Mouse (Mus musculus): ENCODE data around the gene Kif26b. TPM values are rescaled to one million over a fixed set of nuclear protein-coding genes. Genes with fewer than 3 reads are reported as not detected.
A peak's percentile ranks its signal among the peaks of the same experiment; 100 is the strongest.

Gene Kif26b
- polyA plus RNA-seq, 1 experiment from 2014 or later = 5.1 TPM

DNA sequence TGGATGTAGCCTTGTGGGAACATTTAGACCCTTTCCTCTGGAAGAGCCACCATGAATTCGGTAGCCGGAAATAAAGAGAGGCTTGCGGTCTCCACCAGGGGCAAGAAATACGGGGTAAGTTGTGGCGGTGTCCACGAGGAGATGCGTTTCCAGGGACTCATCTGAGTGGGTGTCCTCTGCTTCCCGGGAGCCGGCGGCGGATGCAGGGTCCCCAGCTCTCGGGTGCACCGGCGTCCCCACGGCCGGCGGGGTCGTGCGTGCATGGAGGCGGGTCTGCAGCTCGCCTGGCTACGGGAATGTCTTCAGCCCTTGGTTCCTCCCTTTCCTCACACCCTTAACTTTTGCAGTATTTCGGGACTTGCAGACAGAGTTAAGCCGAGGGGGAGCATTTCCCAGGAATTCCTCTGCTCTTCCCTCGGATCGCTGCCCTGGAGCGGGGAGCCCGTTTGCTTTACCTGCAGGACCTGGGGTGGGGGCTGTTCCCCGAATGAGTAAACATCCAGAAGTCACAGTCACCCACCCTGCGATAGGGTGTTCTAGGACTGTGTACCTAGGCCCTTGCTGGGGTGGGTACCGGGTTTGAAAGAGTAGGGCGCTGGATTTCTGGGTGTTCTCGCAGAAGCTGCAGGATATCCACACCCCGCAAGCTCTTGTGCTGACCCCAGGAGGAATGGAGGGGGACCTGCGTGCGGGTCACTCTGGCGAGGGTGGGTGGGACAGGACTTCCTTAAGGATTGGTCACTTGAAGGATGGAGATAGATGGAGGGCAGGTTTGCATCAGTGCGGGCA is 781 bp downstream of the Kif26b start:
- under 1% methylated on average over 38 of the region's 38 CpGs for WGBS
- Histone ChIP-seq H3K36me3 (ENCODE audit: control insufficient read depth, insufficient read depth) (no peaks in the 10 kb centered on the region), H3K27ac (ENCODE audit: low read length) (peak overlapping the region; percentile 88)

DNA sequence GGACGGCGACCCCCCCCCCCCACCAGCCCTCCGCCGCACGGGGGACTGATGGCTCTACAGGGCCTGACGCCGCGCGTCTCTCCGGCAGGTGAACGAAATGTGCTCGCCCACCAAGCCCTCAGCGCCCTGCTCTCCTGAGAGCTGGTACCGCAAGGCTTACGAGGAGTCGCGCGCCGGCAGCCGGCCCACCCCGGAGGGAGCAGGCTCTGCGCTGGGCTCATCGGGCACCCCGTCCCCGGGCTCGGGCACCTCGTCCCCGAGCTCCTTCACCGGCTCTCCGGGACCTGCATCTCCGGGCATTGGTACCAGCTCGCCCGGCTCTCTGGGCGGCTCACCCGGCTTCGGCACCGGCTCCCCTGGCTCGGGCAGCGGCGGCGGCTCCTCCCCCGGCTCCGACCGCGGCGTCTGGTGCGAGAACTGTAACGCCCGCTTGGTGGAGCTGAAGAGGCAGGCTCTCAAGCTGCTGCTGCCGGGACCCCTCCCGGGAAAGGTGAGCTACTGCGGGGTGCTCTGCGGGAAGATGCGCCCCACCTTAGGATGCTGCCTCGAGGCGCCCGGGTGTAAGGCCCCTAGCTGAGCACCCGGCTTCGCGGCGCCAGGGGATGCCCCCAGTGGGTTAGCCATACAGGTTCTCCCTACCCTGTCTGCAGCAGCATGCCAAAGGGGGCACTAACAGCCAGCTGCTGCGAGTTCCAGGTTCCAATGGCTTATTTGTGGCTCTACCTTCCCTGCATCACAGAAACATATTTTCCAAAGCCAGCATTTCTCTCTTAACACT is 1.6 kb downstream of the Kif26b start:
- Histone ChIP-seq H3K27me3 (ENCODE audit: control insufficient read depth, insufficient read depth, low read length) (no peaks in the 10 kb centered on the region), H3K4me3 (ENCODE audit: low read length) (peak overlapping the region; percentile 66), H3K27ac (ENCODE audit: low read length) (peak overlapping the region; percentile 15; the same call in 1 of the 2 replicates), H3K36me3 (ENCODE audit: control insufficient read depth, insufficient read depth) (no peaks in the 10 kb centered on the region), H3K4me1 (ENCODE audit: control insufficient read depth, insufficient read depth, low read length) (peaks cover 20% of the 10 kb centered on the region), H3K9ac (ENCODE audit: low read length) (peak overlapping the region; percentile 78), H3K4me2 (ENCODE audit: low read depth, low read length) (peak overlapping the region; percentile 96), H3K9me3 (replicated peaks; ENCODE audit: control insufficient read depth, low read length) (no peaks in the 10 kb centered on the region)
- under 1% methylated on average over 60 of the region's 62 CpGs for WGBS
- ATAC-seq (replicated peaks; ENCODE audit: extremely low read depth, insufficient read depth, low FRiP score) = 0 out of 2 replicates have a peak, but pooled peaks have one; percentile 21

More for the DNA sequence above, 781 bp downstream of the Kif26b start:
- Histone ChIP-seq H3K4me1 (ENCODE audit: control insufficient read depth, insufficient read depth, low read length) (peaks cover 20% of the 10 kb centered on the region), H3K4me3 (ENCODE audit: low read length) (peak overlapping the region; percentile 66), H3K4me2 (ENCODE audit: low read depth, low read length) (peak overlapping the region; percentile 96), H3K9ac (ENCODE audit: low read length) (peak overlapping the region; percentile 78), H3K27me3 (ENCODE audit: control insufficient read depth, insufficient read depth, low read length) (no peaks in the 10 kb centered on the region), H3K9me3 (replicated peaks; ENCODE audit: control insufficient read depth, low read length) (no peaks in the 10 kb centered on the region)
- ATAC-seq (replicated peaks; ENCODE audit: extremely low read depth, insufficient read depth, low FRiP score) = no peak

DNA sequence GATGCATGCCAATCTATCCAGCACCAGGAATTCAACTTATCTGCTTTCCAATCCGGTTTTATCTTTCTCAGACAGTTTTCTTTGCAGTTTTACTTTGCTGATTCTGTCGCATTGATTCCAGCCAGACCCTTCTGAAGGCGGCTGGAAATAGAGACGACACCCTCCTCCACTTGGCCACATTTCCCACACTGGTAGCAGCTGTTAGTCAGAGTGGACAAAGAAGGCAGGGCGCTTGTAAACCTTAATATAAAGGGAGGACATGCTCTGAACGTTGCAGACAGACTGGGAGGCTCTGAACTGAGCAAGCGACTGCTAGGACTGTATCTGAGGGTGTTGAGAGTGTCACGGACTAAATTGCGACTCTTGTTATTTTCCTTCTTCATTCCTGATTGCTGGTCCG is 11.3 kb downstream of the Kif26b start:
- Histone ChIP-seq H3K4me1 (ENCODE audit: control insufficient read depth, insufficient read depth, low read length) (peaks cover 3% of the 10 kb centered on the region), H3K9me3 (replicated peaks; ENCODE audit: control insufficient read depth, low read length) (no peaks in the 10 kb centered on the region), H3K4me2 (ENCODE audit: low read depth, low read length) (no peak overlapping the region), H3K9ac (ENCODE audit: low read length) (no peak overlapping the region), H3K27ac (ENCODE audit: low read length) (no peak overlapping the region), H3K36me3 (ENCODE audit: control insufficient read depth, insufficient read depth) (peaks cover 8% of the 10 kb centered on the region), H3K27me3 (ENCODE audit: control insufficient read depth, insufficient read depth, low read length) (no peaks in the 10 kb centered on the region), H3K4me3 (ENCODE audit: low read length) (no peak overlapping the region)
- no peak for ATAC-seq (replicated peaks; ENCODE audit: extremely low read depth, insufficient read depth, low FRiP score)
- 55% methylated on average over 10 of the region's 10 CpGs for WGBS

DNA sequence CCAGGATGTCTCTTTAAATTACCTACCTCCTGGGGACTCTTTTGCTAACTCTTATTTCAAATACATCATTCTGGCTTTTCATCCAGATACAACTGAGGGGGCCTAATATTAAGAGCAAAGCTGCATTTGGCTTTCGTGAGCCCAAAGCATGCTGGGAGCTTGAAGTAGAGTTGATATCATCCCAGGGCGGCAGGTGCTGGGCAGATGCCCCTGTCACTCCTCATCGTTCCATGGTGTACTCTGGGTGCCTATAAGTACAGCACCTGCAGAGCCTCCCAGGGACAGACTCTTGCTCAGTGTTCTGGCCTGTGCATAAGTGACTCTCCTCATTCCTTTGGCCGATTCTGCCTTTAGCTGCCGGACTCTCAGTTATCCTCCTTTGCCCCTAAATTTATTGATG is 13.5 kb downstream of the Kif26b start:
- no peak overlapping the region for H3K9ac ChIP-seq (ENCODE audit: low read length)
- no peak for ATAC-seq (replicated peaks; ENCODE audit: extremely low read depth, insufficient read depth, low FRiP score)
- 0 out of 2 replicates have a peak, but pooled peaks cover 1% of the 10 kb centered on the region for H3K9me3 ChIP-seq (replicated peaks; ENCODE audit: control insufficient read depth, low read length)
- H3K36me3 ChIP-seq (ENCODE audit: control insufficient read depth, insufficient read depth) = peaks cover 4% of the 10 kb centered on the region
- peaks cover 3% of the 10 kb centered on the region for H3K4me1 ChIP-seq (ENCODE audit: control insufficient read depth, insufficient read depth, low read length)
- H3K27ac ChIP-seq (ENCODE audit: low read length) = no peak overlapping the region
- H3K4me3 ChIP-seq (ENCODE audit: low read length) = no peak overlapping the region
- H3K27me3 ChIP-seq (ENCODE audit: control insufficient read depth, insufficient read depth, low read length) = no peaks in the 10 kb centered on the region
- H3K4me2 ChIP-seq (ENCODE audit: low read depth, low read length) = no peak overlapping the region
- WGBS = 80% methylated on average over 5 of the region's 5 CpGs

DNA sequence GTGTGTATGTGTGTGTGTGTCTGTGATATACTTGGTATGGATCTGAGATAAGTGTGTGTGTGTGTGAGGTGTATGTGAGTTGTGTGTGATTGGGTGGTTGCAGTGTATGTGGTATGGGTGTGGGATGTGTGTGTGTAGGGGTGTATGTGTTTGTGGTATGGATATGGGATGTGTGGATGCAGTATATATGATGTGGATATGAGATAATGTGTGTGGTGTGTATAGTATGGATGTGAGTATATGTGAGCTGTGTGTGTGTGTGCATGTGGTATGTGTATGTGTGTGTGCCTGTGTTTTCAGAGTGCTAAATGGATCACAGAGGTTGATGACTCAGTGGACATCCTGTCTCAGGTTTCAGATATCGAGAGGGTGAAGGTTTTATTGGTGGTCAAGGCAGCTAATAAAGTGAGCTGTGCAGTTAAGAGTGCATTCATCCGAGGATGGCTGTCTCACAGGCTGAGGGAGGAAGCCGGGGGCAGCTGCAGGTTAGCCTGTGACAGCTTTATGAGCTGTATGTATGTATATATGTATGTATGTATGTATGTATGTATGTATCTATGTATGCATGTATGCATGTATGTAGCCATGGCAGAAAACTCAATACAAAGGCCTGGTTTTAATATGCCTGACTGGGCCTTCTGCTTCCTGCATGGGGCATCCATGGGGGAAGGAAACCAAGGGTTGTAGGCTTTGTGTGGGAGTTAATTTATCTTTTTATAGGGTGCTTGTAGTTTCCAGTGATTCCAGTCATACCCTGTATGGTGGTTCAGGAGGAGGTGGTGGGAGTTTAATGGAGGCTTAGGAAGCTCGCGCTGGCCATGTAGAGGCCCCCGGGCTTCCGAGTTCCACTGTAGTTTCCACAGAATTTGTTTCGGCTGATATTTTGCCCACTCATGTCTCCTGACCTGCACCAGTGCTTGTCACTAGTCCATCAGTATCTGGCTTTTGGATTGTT is 14.3 kb downstream of the Kif26b start:
- WGBS = 81% methylated on average over 8 of the region's 8 CpGs
- H3K36me3 ChIP-seq (ENCODE audit: control insufficient read depth, insufficient read depth) = peaks cover 3% of the 10 kb centered on the region

DNA sequence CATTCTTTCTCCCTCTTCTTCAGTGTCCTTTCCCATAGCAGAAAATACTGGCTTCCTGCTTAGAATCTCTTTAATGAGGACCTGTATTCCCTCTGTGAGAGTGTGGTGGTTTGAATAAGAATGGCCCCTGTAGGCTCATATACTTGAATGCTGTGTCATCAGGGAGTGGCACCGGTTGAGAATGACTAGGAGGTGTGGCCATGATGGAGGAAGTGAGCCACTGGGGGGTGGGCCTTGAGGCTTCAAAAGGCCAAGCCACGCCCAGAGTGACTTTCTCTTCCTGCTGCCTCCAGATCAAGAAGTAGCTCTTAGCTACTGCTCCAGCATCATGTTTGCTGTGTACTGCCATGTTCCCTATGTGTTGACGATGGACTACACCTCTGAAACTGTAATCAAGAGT is 15.7 kb downstream of the Kif26b start:
- no peak overlapping the region for H3K4me2 ChIP-seq (ENCODE audit: low read depth, low read length)
- H3K27me3 ChIP-seq (ENCODE audit: control insufficient read depth, insufficient read depth, low read length) = no peaks in the 10 kb centered on the region
- H3K9me3 ChIP-seq (replicated peaks; ENCODE audit: control insufficient read depth, low read length) = 0 out of 2 replicates have a peak, but pooled peaks cover 2% of the 10 kb centered on the region
- H3K36me3 ChIP-seq (ENCODE audit: control insufficient read depth, insufficient read depth) = no peaks in the 10 kb centered on the region
- 81% methylated on average over 3 of the region's 3 CpGs for WGBS
- no peak overlapping the region for H3K27ac ChIP-seq (ENCODE audit: low read length)
- H3K9ac ChIP-seq (ENCODE audit: low read length) = no peak overlapping the region
- no peak for ATAC-seq (replicated peaks; ENCODE audit: extremely low read depth, insufficient read depth, low FRiP score)
- no peak overlapping the region for H3K4me3 ChIP-seq (ENCODE audit: low read length)
- H3K4me1 ChIP-seq (ENCODE audit: control insufficient read depth, insufficient read depth, low read length) = peaks cover 6% of the 10 kb centered on the region

More for the DNA sequence above, 14.3 kb downstream of the Kif26b start:
- Histone ChIP-seq H3K4me3 (ENCODE audit: low read length) (no peak overlapping the region), H3K27me3 (ENCODE audit: control insufficient read depth, insufficient read depth, low read length) (no peaks in the 10 kb centered on the region), H3K27ac (ENCODE audit: low read length) (no peak overlapping the region), H3K4me2 (ENCODE audit: low read depth, low read length) (no peak overlapping the region), H3K9me3 (replicated peaks; ENCODE audit: control insufficient read depth, low read length) (0 out of 2 replicates have a peak, but pooled peaks cover 2% of the 10 kb centered on the region), H3K4me1 (ENCODE audit: control insufficient read depth, insufficient read depth, low read length) (peaks cover 3% of the 10 kb centered on the region), H3K9ac (ENCODE audit: low read length) (no peak overlapping the region)
- ATAC-seq (replicated peaks; ENCODE audit: extremely low read depth, insufficient read depth, low FRiP score) = no peak

DNA sequence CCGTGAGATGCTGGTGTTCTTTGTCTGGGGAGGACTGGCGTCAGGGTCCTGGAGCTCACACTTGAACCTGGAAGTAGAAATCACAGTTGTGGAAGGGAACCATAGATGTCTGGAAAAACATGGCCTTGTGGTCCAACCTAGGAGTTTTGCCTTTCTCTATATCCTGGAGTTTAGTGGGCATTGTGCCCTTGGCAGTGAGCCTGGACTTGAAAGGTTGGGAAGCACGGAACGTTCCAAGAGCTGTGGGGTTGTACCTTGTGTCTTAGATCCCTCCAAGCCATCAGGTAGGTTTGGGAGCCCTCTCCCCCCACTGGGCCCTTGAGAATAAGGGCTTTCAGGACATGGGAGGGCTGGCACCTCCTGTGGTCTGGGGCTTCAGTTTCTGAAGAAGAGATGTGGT is 20.7 kb downstream of the Kif26b start:
- ATAC-seq (replicated peaks; ENCODE audit: extremely low read depth, insufficient read depth, low FRiP score) = no peak
- H3K4me2 ChIP-seq (ENCODE audit: low read depth, low read length) = no peak overlapping the region
- H3K27ac ChIP-seq (ENCODE audit: low read length) = no peak overlapping the region
- no peak overlapping the region for H3K9ac ChIP-seq (ENCODE audit: low read length)
- WGBS = 56% methylated on average over 4 of the region's 4 CpGs
- H3K36me3 ChIP-seq (ENCODE audit: control insufficient read depth, insufficient read depth) = no peaks in the 10 kb centered on the region
- H3K27me3 ChIP-seq (ENCODE audit: control insufficient read depth, insufficient read depth, low read length) = no peaks in the 10 kb centered on the region
- 0 out of 2 replicates have a peak, but pooled peaks cover 2% of the 10 kb centered on the region for H3K9me3 ChIP-seq (replicated peaks; ENCODE audit: control insufficient read depth, low read length)
- no peak overlapping the region for H3K4me3 ChIP-seq (ENCODE audit: low read length)
- H3K4me1 ChIP-seq (ENCODE audit: control insufficient read depth, insufficient read depth, low read length) = peaks cover 34% of the 10 kb centered on the region

DNA sequence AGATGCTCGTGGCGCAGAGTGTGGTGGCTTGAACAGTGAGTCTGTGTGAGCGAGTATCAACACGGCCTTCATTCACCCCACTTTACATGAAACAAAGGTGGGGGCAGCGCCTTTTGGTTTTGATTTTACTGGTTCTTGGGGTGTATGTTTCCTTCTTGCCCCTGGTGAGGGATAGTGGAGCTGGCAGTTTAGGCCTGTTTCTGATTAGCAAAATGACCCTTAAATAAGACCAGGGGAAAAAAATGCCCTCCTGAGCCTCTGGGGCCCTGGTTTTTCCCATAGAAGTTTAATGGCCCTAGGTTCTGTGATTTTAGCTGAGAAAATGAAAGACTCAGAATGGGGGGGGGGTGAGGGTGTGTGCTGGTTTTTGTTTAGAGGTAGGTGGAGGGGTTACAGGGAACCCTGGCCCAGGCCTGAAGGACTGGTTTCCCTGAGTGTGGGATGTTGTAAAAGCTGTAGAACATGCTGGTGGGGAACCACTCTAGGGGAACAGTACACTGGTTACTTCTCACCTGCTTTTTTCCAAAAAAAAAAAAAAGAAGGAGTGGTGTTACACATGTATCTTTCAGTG is 21.6 kb downstream of the Kif26b start:
- Histone ChIP-seq H3K27me3 (ENCODE audit: control insufficient read depth, insufficient read depth, low read length) (no peaks in the 10 kb centered on the region), H3K4me1 (ENCODE audit: control insufficient read depth, insufficient read depth, low read length) (peaks cover 34% of the 10 kb centered on the region), H3K9ac (ENCODE audit: low read length) (no peak overlapping the region), H3K4me2 (ENCODE audit: low read depth, low read length) (no peak overlapping the region), H3K27ac (ENCODE audit: low read length) (no peak overlapping the region), H3K36me3 (ENCODE audit: control insufficient read depth, insufficient read depth) (no peaks in the 10 kb centered on the region), H3K4me3 (ENCODE audit: low read length) (no peak overlapping the region), H3K9me3 (replicated peaks; ENCODE audit: control insufficient read depth, low read length) (0 out of 2 replicates have a peak, but pooled peaks cover 2% of the 10 kb centered on the region)
- 93% methylated on average over 5 of the region's 5 CpGs for WGBS
- no peak for ATAC-seq (replicated peaks; ENCODE audit: extremely low read depth, insufficient read depth, low FRiP score)

All from heart, embryonic 16.5 days (tissue).